Mouse (Mus musculus) intestine, embryonic 14.5 days (tissue): Measurements from ENCODE around the gene Hsd3b7. TPM values are rescaled to one million over a fixed set of nuclear protein-coding genes. Genes with fewer than 3 reads are reported as not detected.
A peak's percentile ranks its signal among the peaks of the same experiment; 100 is the strongest.

Source experiments
- ATAC-seq: fragments of 200-750 bp; cut with Nextera tagmentation; replicated peaks from 2 replicates; pipeline ENCODE4 v1.8.0; 2017; ENCODE audit warnings: low read depth, moderate number of reproducible peaks, moderate TSS enrichment, moderate library complexity; ENCODE audit not compliant: low FRiP score, low TSS enrichment
- DNase-seq: peaks from one replicate; pipeline ENCODE4 v3.0.0-alpha.2; 2018; ENCODE audit warnings: low spot score
- H3K27ac ChIP-seq: fragments of 300-500 bp; sonication (generic); 2 replicates; pipeline ENCODE4 v1.5.1; 2014; ENCODE audit warnings: low read depth, mild to moderate bottlenecking, control low read depth
- H3K27me3 ChIP-seq: fragments of 300-500 bp; sonication (generic); replicated peaks from 2 replicates; pipeline ENCODE4 v1.6.1; 2014; ENCODE audit warnings: low read length, control low read depth; ENCODE audit not compliant: control insufficient read depth, insufficient read depth
- H3K36me3 ChIP-seq: fragments of 300-500 bp; sonication (generic); 2 replicates; pipeline ENCODE4 v1.6.1; 2014; ENCODE audit warnings: low read length, control low read depth; ENCODE audit not compliant: control insufficient read depth, insufficient read depth
- H3K4me1 ChIP-seq: fragments of 300-500 bp; sonication (generic); replicated peaks from 2 replicates; pipeline ENCODE4 v1.6.1; 2014; ENCODE audit warnings: low read length, control low read depth, mixed read lengths; ENCODE audit not compliant: control insufficient read depth, insufficient read depth
- H3K4me2 ChIP-seq: fragments of 300-500 bp; sonication (generic); 2 replicates; pipeline ENCODE4 v1.6.1; 2014; ENCODE audit warnings: low read length
- H3K4me3 ChIP-seq: fragments of 300-500 bp; sonication (generic); 2 replicates; pipeline ENCODE4 v1.5.1; 2014; ENCODE audit warnings: low read depth, low read length, control low read depth, mixed read lengths
- H3K9ac ChIP-seq: fragments of 300-500 bp; sonication (generic); 2 replicates; pipeline ENCODE4 v1.6.1; 2014; ENCODE audit warnings: mild to moderate bottlenecking, low read length
- H3K9me3 ChIP-seq: fragments of 300-500 bp; sonication (generic); 2 replicates; pipeline ENCODE4 v1.6.1; 2016; ENCODE audit warnings: low read length, control low read depth; ENCODE audit not compliant: control insufficient read depth
- WGBS: fragments of 180-500 bp; shearing (Covaris S2); extraction: QIAGEN DNeasy Blood & Tissue Kit; methylation state at CpG from one replicate; pipeline ENCODE4 v1.1.7; 2014; 5-methylcytosine and 5-hydroxymethylcytosine counted together
- polyA plus RNA-seq: library from polyadenylated mRNA; unstranded; fragments of >200 nt; fragmentation: Nextera tagmentation; extraction: Ambion mirVana; gene quantifications from 2 replicates; pipeline ENCODE4 v1.2.1, GENCODE M21; 2014

The Hsd3b7 gene
- polyA plus RNA-seq, 1 experiment from 2014 or later = 21.6 TPM

DNA sequence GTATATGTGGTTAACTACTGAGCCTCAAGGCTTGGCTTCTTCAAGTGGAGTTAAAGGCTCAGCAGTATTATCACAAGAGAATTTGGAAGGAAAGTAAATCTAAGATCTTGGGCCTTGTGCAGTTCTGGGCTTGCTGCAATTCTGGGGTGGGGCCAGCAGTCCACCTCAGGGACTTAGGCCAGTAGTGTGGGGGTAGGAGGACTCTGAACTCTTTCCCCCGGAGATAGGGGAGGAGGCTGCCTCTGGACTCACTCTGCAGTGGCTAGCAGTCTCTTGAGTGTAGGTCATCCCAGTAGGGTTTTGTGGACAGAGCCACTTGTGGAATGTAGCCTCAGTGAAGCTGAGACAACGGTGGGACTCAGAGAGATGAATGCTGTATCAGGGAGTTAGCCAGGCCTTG is 34.6 kb upstream of the Hsd3b7 start:
- Histone ChIP-seq H3K27ac (no peak overlapping the region), H3K9me3 (no peaks in the 10 kb centered on the region), H3K9ac (no peak overlapping the region), H3K4me3 (no peak overlapping the region), H3K4me1 (peaks cover 3% of the 10 kb centered on the region), H3K36me3 (peaks cover 57% of the 10 kb centered on the region), H3K27me3 (no peaks in the 10 kb centered on the region), H3K4me2 (no peak overlapping the region)
- ATAC-seq (no peak), DNase-seq (no peak)
- 91% methylated on average over 2 of the region's 2 CpGs for WGBS

GRCm38 (mm10) chr7:127766851-127767609 is 33.4 kb upstream of the Hsd3b7 start:
- no peak overlapping the region for H3K4me3 ChIP-seq
- no peak for ATAC-seq
- no peak overlapping the region for H3K4me2 ChIP-seq
- H3K4me1 ChIP-seq = peaks cover 10% of the 10 kb centered on the region
- H3K36me3 ChIP-seq = peaks cover 57% of the 10 kb centered on the region
- no peak overlapping the region for H3K27ac ChIP-seq
- no peaks in the 10 kb centered on the region for H3K27me3 ChIP-seq
- no peak for DNase-seq
- WGBS = 77% methylated on average over 17 of the region's 17 CpGs
- H3K9ac ChIP-seq = no peak overlapping the region
- no peaks in the 10 kb centered on the region for H3K9me3 ChIP-seq

GRCm38 (mm10) chr7:127767671-127768345 is 32.6 kb upstream of the Hsd3b7 start:
- Histone ChIP-seq H3K27me3 (no peaks in the 10 kb centered on the region), H3K9me3 (no peaks in the 10 kb centered on the region), H3K9ac (no peak overlapping the region), H3K4me3 (no peak overlapping the region), H3K36me3 (peaks cover 51% of the 10 kb centered on the region), H3K4me2 (no peak overlapping the region), H3K27ac (no peak overlapping the region), H3K4me1 (peaks cover 10% of the 10 kb centered on the region)
- ATAC-seq (no peak), DNase-seq (no peak)
- 94% methylated on average over 19 of the region's 19 CpGs for WGBS

GRCm38 (mm10) chr7:127768346-127768996 is 31.9 kb upstream of the Hsd3b7 start:
- peaks cover 10% of the 10 kb centered on the region for H3K4me1 ChIP-seq
- no peak overlapping the region for H3K9ac ChIP-seq
- no peak overlapping the region for H3K4me3 ChIP-seq
- H3K36me3 ChIP-seq = peaks cover 46% of the 10 kb centered on the region
- no peaks in the 10 kb centered on the region for H3K27me3 ChIP-seq
- no peak for DNase-seq
- 56% methylated on average over 13 of the region's 13 CpGs for WGBS
- H3K4me2 ChIP-seq = peak overlapping the region; percentile 84; the same call in 1 of the 2 replicates
- H3K9me3 ChIP-seq = no peaks in the 10 kb centered on the region
- peak overlapping the region; percentile 66; the same call in 1 of the 2 replicates for H3K27ac ChIP-seq
- no peak; the same call in 1 of the 2 replicates for ATAC-seq

- Histone ChIP-seq H3K27me3 (no peaks in the 10 kb centered on the region), H3K4me1 (peaks cover 10% of the 10 kb centered on the region), H3K27ac (peak overlapping the region; percentile 90), H3K36me3 (peaks cover 42% of the 10 kb centered on the region), H3K4me3 (peak overlapping the region; percentile 70), H3K9ac (peak overlapping the region; percentile 96), H3K4me2 (peak overlapping the region; percentile 84), H3K9me3 (no peaks in the 10 kb centered on the region)
- WGBS = 2% methylated on average over 16 of the region's 16 CpGs
- DNase-seq (peak; percentile 96), ATAC-seq (peak; percentile 86)
Measured at GRCm38 (mm10) chr7:127768997-127769593, 31.3 kb upstream of the Hsd3b7 start.

DNA sequence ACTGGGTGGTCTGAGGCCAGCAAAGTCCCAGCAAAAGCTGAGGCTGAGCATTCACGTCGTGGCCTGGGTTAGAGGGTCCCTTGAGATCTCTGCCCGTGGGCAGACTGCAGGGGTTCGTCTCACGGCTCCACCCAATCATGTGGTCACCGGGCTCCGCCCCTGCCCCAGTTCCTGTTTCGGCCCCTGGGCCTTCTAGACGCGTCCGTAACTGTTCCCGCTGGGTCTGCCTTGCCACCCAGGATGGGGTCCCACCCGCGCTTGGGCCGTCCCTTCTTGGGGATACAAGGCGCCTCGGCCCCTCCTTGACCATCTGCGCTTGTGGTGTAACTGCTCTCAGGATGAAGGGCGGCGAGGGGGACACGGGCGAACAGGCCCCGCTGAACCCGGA is 30.8 kb upstream of the Hsd3b7 start, which contains the start of gene Orai3:
TSS of gene Orai3 (plus strand) at position 165 of the 388 bp plus-strand sequence.
- H3K27me3 ChIP-seq = no peaks in the 10 kb centered on the region
- peak; percentile 91 for DNase-seq
- no peaks in the 10 kb centered on the region for H3K9me3 ChIP-seq
- peak; percentile 83 for ATAC-seq
- H3K9ac ChIP-seq = peak within 1 kb of the TSS; percentile 96
- H3K4me2 ChIP-seq = peak within 1 kb of the TSS; percentile 84
- peak within 1 kb of the TSS; percentile 70 for H3K4me3 ChIP-seq
- WGBS = 0% methylated on average over 24 of the region's 24 CpGs
- peaks cover 10% of the 10 kb centered on the region for H3K4me1 ChIP-seq
- peak within 1 kb of the TSS; percentile 90 for H3K27ac ChIP-seq
- peaks cover 38% of the 10 kb centered on the region for H3K36me3 ChIP-seq

GRCm38 (mm10) chr7:127770039-127770905 is 30.1 kb upstream of the Hsd3b7 start:
- H3K36me3 ChIP-seq = peaks cover 31% of the 10 kb centered on the region
- DNase-seq (peak; percentile 62), ATAC-seq (peak; percentile 25)
- no peaks in the 10 kb centered on the region for H3K9me3 ChIP-seq
- H3K27me3 ChIP-seq = no peaks in the 10 kb centered on the region
- peak overlapping the region; percentile 90 for H3K27ac ChIP-seq
- peak overlapping the region; percentile 84 for H3K4me2 ChIP-seq
- 1% methylated on average over 27 of the region's 27 CpGs for WGBS
- peaks cover 10% of the 10 kb centered on the region for H3K4me1 ChIP-seq
- peak overlapping the region; percentile 70 for H3K4me3 ChIP-seq
- H3K9ac ChIP-seq = peak overlapping the region; percentile 96
